ENCODE assay signal across 7 mouse cellular contexts in genomic region chr11:117331361-117332241, GRCm38 (mm10).
DNase-seq lines count a peak whose midpoint lies in the region; ATAC-seq and TF ChIP-seq lines count a peak whose summit lies in the region.

No protein-coding gene starts in this region.

- no peaks in the 10 kb centered on the region for H3K36me3 ChIP-seq in heart, embryonic 13.5 days
- H3K36me3 ChIP-seq in liver, embryonic 14.5 days (replicated peaks; ENCODE audit: control insufficient read depth, insufficient read depth, low read depth) = no peaks in the 10 kb centered on the region
- no peaks in the 10 kb centered on the region for H3K36me3 ChIP-seq in stomach, embryonic 16.5 days (ENCODE audit: control insufficient read depth, insufficient read depth, low read length)

- ATAC-seq in heart, embryonic 13.5 days (ENCODE audit: extremely low read depth, insufficient number of reproducible peaks, low FRiP score, low TSS enrichment) = no peak
- ATAC-seq in liver, embryonic 14.5 days (ENCODE audit: insufficient read depth) = no peak; the same call in 1 of the 2 replicates
- ATAC-seq in stomach, embryonic 16.5 days (ENCODE audit: insufficient read depth, low FRiP score) = peak; percentile 11; the same call in 1 of the 2 replicates

- peak overlapping the region; percentile 87 for H3K9ac ChIP-seq in heart, embryonic 13.5 days
- peak overlapping the region; percentile 10; the same call in 1 of the 2 replicates for H3K9ac ChIP-seq in liver, embryonic 14.5 days (replicated peaks)
- peak overlapping the region; percentile 84 for H3K9ac ChIP-seq in stomach, embryonic 16.5 days (ENCODE audit: low read length)

- no peak for TF ChIP-seq CTCF in liver, embryonic 14.5 days (IDR thresholded peaks at IDR 0.05; ENCODE audit: low read depth)

- no peak for TF ChIP-seq EP300 in liver, embryonic 14.5 days (IDR thresholded peaks at IDR 0.05; ENCODE audit: low read depth)

- H3K27ac ChIP-seq in heart, embryonic 13.5 days (replicated peaks) = peak overlapping the region; percentile 90
- no peak overlapping the region for H3K27ac ChIP-seq in liver, embryonic 14.5 days
- H3K27ac ChIP-seq in stomach, embryonic 16.5 days (ENCODE audit: low read length) = peak overlapping the region; percentile 90

- intact Hi-C loops in left cerebral cortex, postnatal 14 days (cut with DNase I) = no loop called here

- no peaks in the 10 kb centered on the region for H3K9me3 ChIP-seq in heart, embryonic 13.5 days
- no peaks in the 10 kb centered on the region for H3K9me3 ChIP-seq in liver, embryonic 14.5 days (ENCODE audit: control insufficient read depth, low read length)
- H3K9me3 ChIP-seq in stomach, embryonic 16.5 days (replicated peaks; ENCODE audit: control insufficient read depth, low read length) = no peaks in the 10 kb centered on the region

- peak overlapping the region; percentile 89 for H3K4me2 ChIP-seq in heart, embryonic 13.5 days
- peak overlapping the region; percentile 58 for H3K4me2 ChIP-seq in liver, embryonic 14.5 days (ENCODE audit: low read depth)
- peak overlapping the region; percentile 89 for H3K4me2 ChIP-seq in stomach, embryonic 16.5 days (ENCODE audit: low read depth, low read length)

- H3K4me1 ChIP-seq in heart, embryonic 13.5 days = peaks cover 80% of the 10 kb centered on the region
- H3K4me1 ChIP-seq in liver, embryonic 14.5 days (replicated peaks; ENCODE audit: control insufficient read depth in 2 of 2, insufficient read depth in 2 of 2, low read length in 1 of 2) = peaks cover 40 to 58% of the 10 kb centered on the region in 2 experiments
- peaks cover 67% of the 10 kb centered on the region for H3K4me1 ChIP-seq in stomach, embryonic 16.5 days (ENCODE audit: control insufficient read depth, insufficient read depth, low read length)

- no peaks in the 10 kb centered on the region for H3K27me3 ChIP-seq in heart, embryonic 13.5 days (replicated peaks)
- no peaks in the 10 kb centered on the region for H3K27me3 ChIP-seq in liver, embryonic 14.5 days (ENCODE audit: control insufficient read depth, insufficient read depth, low read length)
- no peaks in the 10 kb centered on the region for H3K27me3 ChIP-seq in stomach, embryonic 16.5 days (ENCODE audit: control insufficient read depth, insufficient read depth, low read length)

- peak; percentile 64 for DNase-seq in right cerebral cortex, postnatal 4 days
- no peak for DNase-seq in right cerebral cortex, postnatal 14 days
- peak; percentile 62 for DNase-seq in embryo, embryonic 10 days (ENCODE audit: low spot score)
- DNase-seq in liver, embryonic 14.5 days (ENCODE audit: low read depth in 3 of 3, low spot score in 3 of 3) = no peak
- no peak for DNase-seq in left cerebral cortex, postnatal 14 days (ENCODE audit: low spot score in 2 of 2)

- 5% methylated on average over 17 of the region's 17 CpGs for WGBS in heart, embryonic 13.5 days
- 1% methylated on average over 17 of the region's 17 CpGs for WGBS in liver, embryonic 14.5 days (ENCODE audit: insufficient replicate concordance)
- WGBS in stomach, embryonic 16.5 days = 3% methylated on average over 17 of the region's 17 CpGs

- H3K4me3 ChIP-seq in heart, embryonic 13.5 days = peak overlapping the region; percentile 64
- H3K4me3 ChIP-seq in liver, embryonic 14.5 days (ENCODE audit: insufficient read depth in 1 of 2, low read depth in 2 of 2, low read length in 2 of 2) = peak overlapping the region; percentile 47 to 55
- peak overlapping the region; percentile 60 for H3K4me3 ChIP-seq in stomach, embryonic 16.5 days (replicated peaks; ENCODE audit: low read length)

Comparison
In these comparisons a context has a peak if more than half of its experiments do, and no peak if none do; other contexts are left out.
1. DNase-seq: peak in right cerebral cortex, postnatal 4 days (single experiment) and embryo, embryonic 10 days (single experiment); none in right cerebral cortex, postnatal 14 days (single experiment), liver, embryonic 14.5 days (0 of 3) and left cerebral cortex, postnatal 14 days (0 of 2).
2. H3K9ac ChIP-seq: peak in every context shown above with its lines; median percentile 87 in heart, embryonic 13.5 days; 84 in stomach, embryonic 16.5 days; 10 in liver, embryonic 14.5 days.
3. Peak in every context shown above with its lines, with median percentiles within 50 percentile points of each other: H3K4me2 ChIP-seq and H3K4me3 ChIP-seq.